Mouse (Mus musculus) megakaryocyte-erythroid progenitor cell, adult 5-6 weeks (primary cell): ENCODE data around the gene E130311K13Rik. TPM values are rescaled to one million over a fixed set of nuclear protein-coding genes. Genes with fewer than 3 reads are reported as not detected.

Experiments used
- ATAC-seq: replicated peaks from 2 replicates; pipeline ENCODE4 v1.8.0; 2016; ENCODE audit warnings: mild to moderate bottlenecking, inconsistent platforms; ENCODE audit not compliant: severe bottlenecking, poor library complexity, low FRiP score, low TSS enrichment
- total RNA-seq, 2 experiments: library from RNA; stranded (forward) in 1 of 2; stranded (reverse) in 1 of 2; fragments of 200-1000, 215-1000 nt in 1 of 2; fragments of >200 nt in 1 of 2; fragmentation: Nextera tagmentation in 1 of 2; gene quantifications; 2 replicates each; pipeline ENCODE4 v1.2.3; 2014 to 2017

Gene E130311K13Rik
- 6.0 and 8.7 TPM in 2 replicates for total RNA-seq (2014; fragmentation: Nextera tagmentation)
- total RNA-seq (2017), result 9.7 and 16.2 TPM in 2 replicates

DNA sequence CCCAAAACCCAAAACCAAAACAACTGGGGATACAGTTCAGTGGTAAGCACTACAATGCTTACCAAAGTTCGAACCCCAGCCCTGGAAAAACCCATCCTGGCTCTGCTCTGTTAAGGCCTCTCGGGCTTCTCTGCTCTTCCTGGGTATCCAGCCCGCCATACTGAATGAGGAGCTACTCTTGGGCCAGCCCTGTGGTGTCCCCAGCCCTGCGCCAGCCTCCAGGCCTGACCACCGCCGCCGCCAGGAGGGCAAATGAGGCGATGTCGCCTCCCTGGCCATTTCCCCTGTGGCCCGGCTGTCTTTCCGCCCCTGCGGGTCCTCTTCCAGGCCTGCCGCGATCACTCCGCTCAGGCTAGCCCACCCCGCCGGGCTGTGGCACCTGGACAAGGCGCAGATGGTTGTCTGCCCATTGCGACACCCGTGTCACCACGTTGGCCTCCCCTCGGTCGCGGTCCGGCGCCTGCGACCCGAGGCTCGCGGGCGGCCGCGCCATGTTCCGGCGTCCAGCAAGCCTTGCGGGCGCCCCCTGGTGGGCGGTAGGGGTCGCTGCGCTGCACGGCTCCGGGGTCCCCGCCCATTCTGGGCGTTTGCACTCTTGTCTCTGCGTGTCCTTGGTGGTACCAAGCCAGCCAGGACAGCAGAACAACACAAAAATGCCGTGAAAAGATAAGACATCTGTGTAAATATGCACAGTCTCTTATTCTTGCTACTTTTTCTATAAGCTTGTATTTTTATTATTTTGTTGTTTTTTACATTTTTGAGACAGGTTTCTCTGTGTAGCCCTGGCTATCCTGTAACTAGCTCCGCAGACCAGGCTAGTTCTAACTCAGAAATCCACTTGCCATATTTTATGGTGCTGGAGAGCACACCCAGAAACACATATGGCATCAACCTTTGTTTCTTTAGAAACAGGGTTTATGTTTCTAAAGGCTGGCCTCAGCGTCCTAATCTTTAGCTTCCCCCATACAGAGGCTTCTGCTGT, at the start of gene E130311K13Rik:
TSS of gene E130311K13Rik (minus strand) at position 595 of the 982 bp plus-strand sequence.
- ATAC-seq, result peak; percentile 97

DNA sequence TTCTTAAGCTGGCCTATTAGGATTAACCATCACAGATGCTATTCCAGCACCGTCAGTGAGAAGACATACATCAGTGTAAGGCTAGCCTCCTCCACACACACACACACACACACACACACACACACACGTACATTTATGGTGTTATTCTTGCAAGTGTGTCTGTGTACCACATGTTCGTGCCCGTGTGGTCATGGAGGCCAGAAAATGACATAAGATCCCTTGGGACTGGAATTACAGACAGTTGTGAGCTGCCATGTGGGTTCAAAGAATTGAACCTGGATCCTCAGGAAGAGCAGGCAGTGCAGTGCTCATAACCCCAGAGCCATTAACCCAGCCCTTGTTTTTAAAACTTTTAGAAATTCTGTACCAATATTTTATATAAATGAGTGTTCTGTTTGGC, 48.6 kb upstream of the E130311K13Rik start:
- no peak for ATAC-seq

- ATAC-seq, result peak; percentile 98
Observed at GRCm38 (mm10) chr3:63975955-63976908, 47.0 kb upstream of the E130311K13Rik start, which contains the start of gene Gmps. Gene Gmps (plus strand): TSS chr3:63976106.

GRCm38 (mm10) chr3:63965929-63966328, 36.7 kb upstream of the E130311K13Rik start:
- ATAC-seq, result no peak

DNA sequence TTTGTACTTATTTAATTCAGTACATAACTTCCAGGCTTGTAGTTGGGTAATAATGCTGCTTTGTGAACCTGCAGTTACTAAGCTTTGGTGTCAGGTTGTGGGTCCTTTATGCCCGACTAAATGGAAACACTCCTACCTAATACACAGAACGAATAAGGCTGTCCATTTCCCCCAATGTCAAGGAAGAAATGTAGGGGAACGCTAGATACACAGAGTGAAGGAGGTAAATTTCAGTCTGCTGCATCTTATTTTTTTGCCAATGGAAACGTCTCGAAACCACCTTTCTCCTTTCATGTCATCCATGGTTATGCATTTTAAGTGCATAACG, 35.6 kb upstream of the E130311K13Rik start:
- ATAC-seq, result no peak

GRCm38 (mm10) chr3:63964100-63964921, 35.0 kb upstream of the E130311K13Rik start, which contains the start of gene Slc33a1:
Gene Slc33a1 (minus strand): TSS chr3:63964768.
- peak; percentile 94 for ATAC-seq

DNA sequence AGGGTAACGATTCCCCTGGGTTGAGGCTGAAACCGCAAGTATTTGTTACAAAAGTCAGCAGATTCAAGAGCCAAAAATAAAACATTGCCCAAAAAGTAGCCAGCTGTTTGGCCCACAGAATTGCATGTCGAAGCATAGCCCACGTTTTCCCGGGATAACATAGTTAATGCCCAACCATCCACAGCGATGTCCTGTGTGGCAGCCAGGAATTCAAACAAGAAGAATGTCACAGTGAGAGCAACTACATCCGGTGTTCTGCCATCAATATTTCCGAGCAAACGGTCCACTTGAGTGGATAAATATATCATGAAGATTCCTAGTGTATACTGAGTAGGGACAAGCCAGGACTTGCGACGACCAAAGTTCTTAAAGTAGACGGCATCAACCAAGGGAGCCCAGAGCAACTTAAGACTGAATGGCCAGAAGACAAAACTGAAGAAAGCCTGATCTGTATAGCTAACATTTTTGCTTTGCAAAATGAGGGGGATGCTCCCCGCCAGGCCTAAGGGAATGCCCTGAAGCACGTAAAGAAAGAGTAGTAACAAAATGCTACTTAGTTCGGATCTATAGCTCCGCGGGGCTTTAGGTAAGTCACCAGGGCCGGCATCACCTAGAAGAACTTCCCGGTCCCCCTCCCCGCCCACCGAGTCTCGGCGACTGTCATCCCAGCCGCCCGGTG, 34.3 kb upstream of the E130311K13Rik start:
- no peak; the same call in 1 of the 2 replicates for ATAC-seq

DNA sequence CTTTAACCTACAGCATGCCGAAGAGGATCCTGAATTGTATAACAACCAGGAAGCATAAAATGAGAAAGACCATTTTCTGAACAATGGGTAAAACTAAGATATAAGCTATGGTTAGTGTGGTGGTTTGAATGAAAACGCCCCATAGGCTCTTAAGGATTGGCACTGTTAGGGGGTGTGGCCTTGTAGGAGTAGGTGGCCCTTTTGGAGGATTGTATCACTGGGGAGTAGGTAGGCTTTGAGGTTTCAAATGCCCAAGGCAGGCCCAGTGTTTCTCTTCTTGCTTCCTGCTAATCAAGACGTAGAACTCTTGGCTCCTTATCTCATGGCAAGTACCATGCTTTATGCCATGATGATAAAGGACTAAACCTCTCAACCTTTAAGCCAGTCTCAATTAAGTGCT, 20.6 kb upstream of the E130311K13Rik start:
- peak; percentile 72 for ATAC-seq

GRCm38 (mm10) chr3:63941204-63941850, 12.1 kb upstream of the E130311K13Rik start:
- no peak for ATAC-seq

DNA sequence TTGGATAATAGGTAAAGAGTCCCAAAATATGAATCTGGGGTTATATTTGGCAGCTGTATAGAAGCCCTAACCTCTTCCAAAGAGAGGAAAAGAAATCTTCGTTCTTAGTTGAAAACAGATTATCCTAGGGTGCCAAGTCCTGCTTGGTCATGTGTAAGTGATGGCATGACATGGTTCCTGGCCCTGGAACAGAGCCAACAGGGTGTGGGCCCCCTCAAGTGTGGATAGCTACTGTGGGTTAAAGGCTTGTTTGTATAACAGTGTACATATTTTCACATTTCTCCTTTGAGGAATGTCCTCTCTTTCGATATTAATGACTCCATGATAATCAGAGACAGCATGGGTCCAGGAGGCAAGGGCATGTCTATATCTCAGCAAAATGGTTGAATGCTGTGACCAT, 9.7 kb upstream of the E130311K13Rik start:
- no peak for ATAC-seq

GRCm38 (mm10) chr3:63919634-63920033, 9.6 kb downstream of the E130311K13Rik start:
- ATAC-seq, result peak; percentile 89

GRCm38 (mm10) chr3:63910301-63910700, 19.0 kb downstream of the E130311K13Rik start:
- no peak for ATAC-seq

GRCm38 (mm10) chr3:63905241-63905640, 24.0 kb downstream of the E130311K13Rik start:
- ATAC-seq, result peak; percentile 67; the same call in 1 of the 2 replicates

GRCm38 (mm10) chr3:63904157-63904556, 25.1 kb downstream of the E130311K13Rik start:
- ATAC-seq, result no peak

- no peak for ATAC-seq
Observed at GRCm38 (mm10) chr3:63900021-63900571, 29.2 kb downstream of the E130311K13Rik start.

- ATAC-seq, result peak; percentile 87
Observed at GRCm38 (mm10) chr3:63899309-63899695, 30.0 kb downstream of the E130311K13Rik start, which contains the start of gene Plch1. Gene Plch1 (minus strand): TSS chr3:63899472.

DNA sequence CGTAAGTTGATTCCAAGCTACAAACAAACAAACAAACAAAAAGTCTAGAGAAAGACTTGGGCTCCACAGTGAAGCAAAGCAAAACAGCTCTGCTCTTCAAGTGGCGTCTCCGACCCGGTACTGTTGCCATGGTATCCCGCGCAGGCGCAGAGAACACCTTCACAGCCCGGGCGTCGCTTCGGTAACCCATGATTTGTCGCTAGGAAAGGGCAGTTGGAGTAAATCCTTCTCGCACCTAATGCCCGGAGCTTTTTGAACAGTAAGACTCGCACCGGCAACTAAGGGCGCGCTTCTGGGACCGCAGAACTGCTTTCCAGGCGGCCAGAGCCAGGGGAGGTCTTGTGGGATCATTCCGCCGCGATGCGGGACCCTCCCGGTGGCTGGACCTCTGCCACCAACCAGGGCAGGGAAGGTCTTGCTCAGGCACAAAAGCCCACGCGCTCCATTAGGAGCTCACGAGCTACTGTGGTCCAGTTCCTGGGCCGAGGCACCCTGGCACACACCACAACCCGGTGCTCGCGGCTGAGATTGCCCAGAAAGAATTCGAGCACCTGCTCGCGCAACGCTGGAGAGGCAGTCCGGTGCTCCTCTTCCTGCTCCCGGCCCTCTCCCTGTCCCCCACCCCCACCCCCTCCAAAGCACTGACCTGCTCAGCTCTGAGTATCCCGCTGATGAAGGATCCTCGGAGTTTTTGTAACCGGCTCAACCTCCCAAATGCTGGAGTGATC, 30.5 kb downstream of the E130311K13Rik start:
- ATAC-seq, result peak; percentile 75
